Mouse (Mus musculus) small intestine, adult 2 months (tissue): ENCODE data around the gene Mecom. TPM values are rescaled to one million over a fixed set of nuclear protein-coding genes. Genes with fewer than 3 reads are reported as not detected.

Source experiments
- H3K27ac ChIP-seq: fragments of 200-500 bp; 2 replicates; pipeline ENCODE4 v1.5.1; 2012; ENCODE audit warnings: low read depth, low read length, control low read depth, inconsistent platforms; ENCODE audit not compliant: insufficient read depth
- H3K27me3 ChIP-seq: fragments of 200-500 bp; 2 replicates; pipeline ENCODE4 v1.6.1; 2012; ENCODE audit warnings: mild to moderate bottlenecking, moderate library complexity, low read length, inconsistent platforms; ENCODE audit not compliant: control insufficient read depth, insufficient read depth
- H3K36me3 ChIP-seq: fragments of 200-500 bp; 2 replicates; pipeline ENCODE4 v1.6.1; 2012; ENCODE audit warnings: mild to moderate bottlenecking, low read length, control low read depth, inconsistent platforms; ENCODE audit not compliant: control insufficient read depth, insufficient read depth
- H3K4me1 ChIP-seq: fragments of 200-500 bp; 2 replicates; pipeline ENCODE4 v1.6.1; 2012; ENCODE audit warnings: low read length, inconsistent platforms, mixed read lengths; ENCODE audit not compliant: control insufficient read depth, insufficient read depth, insufficient read length
- H3K4me3 ChIP-seq: fragments of 200-500 bp; 2 replicates; pipeline ENCODE4 v1.5.1; 2012; ENCODE audit warnings: low read depth, mild to moderate bottlenecking, control low read depth, inconsistent platforms, low read length, moderate library complexity
- CTCF ChIP-seq: fragments of 200-500 bp; IDR thresholded peaks from 2 replicates; pipeline ENCODE4 v1.5.1; 2012; ENCODE audit warnings: low read depth, mild to moderate bottlenecking, control low read depth, inconsistent platforms, low read length, moderate library complexity, mixed read lengths; ENCODE audit not compliant: insufficient replicate concordance, insufficient read length; ENCODE audit errors: extremely low read depth
- POLR2A ChIP-seq: fragments of 200-500 bp; IDR thresholded peaks from 2 replicates; pipeline ENCODE4 v1.6.1; 2012; ENCODE audit warnings: low read depth, mild to moderate bottlenecking, control low read depth, inconsistent platforms, low read length, moderate library complexity
- WGBS: fragments of 180-500 bp; shearing (Covaris S2); methylation state at CpG from one replicate; pipeline ENCODE4 v1.1.7; 2018; 5-methylcytosine and 5-hydroxymethylcytosine counted together
- polyA plus RNA-seq: library from polyadenylated mRNA; depleted of rRNA; stranded (reverse); fragments of >200 nt; gene quantifications from 2 replicates; pipeline ENCODE4 v1.2.3, GENCODE M21; 2012

The Mecom gene
- polyA plus RNA-seq, 1 experiment, result 2.8 TPM

DNA sequence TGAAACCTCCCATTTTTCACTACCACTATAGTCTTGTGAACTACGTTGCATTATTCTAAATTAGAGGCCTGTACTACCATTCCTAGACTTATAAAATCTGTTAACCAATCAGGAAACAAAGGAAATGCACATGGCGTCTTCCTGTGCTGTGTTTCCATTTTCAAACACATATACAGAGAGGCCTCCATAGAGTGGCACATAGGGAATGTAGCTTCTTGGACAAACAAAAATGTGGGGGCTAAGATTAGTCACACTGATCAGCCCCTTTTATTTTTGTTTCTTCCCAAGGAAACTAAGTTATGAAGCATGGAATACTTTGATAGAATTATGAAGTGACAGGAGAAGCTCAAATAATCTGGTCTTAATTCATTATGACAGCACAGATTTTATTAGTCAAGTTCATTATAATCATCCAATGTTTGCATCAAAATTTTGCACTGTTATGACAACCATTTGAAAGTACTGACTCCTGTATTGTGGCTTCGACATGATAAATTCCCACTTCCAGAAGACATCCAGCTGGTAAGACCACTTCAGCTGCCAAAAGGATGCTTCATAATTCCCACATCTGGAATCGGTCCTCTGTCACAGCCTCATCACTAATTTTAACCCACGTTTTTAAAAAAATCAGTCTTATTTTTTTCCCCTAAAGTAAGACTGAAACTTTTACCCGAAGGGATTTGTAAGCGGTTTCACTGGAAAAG is 429.1 kb downstream of the Mecom start:
- 84% methylated on average over 7 of the region's 7 CpGs for WGBS

DNA sequence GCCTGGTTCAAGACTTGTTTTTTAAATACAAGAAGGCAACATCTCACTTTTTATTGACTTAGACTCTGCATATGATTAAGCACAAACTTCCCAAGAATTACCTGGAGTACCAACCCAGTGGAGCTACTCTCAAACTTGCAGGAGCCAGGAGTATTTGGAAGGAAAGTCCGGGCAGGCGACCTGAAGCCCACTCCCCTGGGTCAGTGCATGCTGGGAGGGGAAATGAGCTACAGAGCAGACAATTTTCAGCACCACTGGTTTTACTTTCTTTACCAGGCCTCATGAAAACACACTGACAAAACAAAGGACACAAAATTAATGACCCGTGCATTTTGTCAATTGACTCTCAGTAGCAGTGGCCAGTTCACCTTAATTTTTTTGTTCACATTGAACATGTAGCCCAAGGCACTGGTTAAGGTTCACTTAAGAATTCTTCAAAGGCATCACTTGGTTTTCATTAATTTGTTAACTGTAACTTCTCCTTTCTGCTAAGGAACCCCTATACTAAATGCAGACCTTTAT is 434.5 kb downstream of the Mecom start:
- no peaks in the 10 kb centered on the region for H3K4me1 ChIP-seq
- no peaks in the 10 kb centered on the region for H3K36me3 ChIP-seq
- no peaks in the 10 kb centered on the region for H3K27me3 ChIP-seq
- WGBS, result 83% methylated on average over 3 of the region's 3 CpGs
- TF ChIP-seq CTCF (no peak), POLR2A (no peak)
- H3K4me3 ChIP-seq, result no peak overlapping the region
- no peak overlapping the region for H3K27ac ChIP-seq

More for the DNA sequence above, 429.1 kb downstream of the Mecom start:
- no peak overlapping the region for H3K4me3 ChIP-seq
- no peaks in the 10 kb centered on the region for H3K27me3 ChIP-seq
- TF ChIP-seq CTCF (no peak), POLR2A (no peak)
- H3K4me1 ChIP-seq, result peaks cover 3% of the 10 kb centered on the region; the same call in 1 of the 2 replicates
- no peaks in the 10 kb centered on the region for H3K36me3 ChIP-seq
- H3K27ac ChIP-seq, result no peak overlapping the region

DNA sequence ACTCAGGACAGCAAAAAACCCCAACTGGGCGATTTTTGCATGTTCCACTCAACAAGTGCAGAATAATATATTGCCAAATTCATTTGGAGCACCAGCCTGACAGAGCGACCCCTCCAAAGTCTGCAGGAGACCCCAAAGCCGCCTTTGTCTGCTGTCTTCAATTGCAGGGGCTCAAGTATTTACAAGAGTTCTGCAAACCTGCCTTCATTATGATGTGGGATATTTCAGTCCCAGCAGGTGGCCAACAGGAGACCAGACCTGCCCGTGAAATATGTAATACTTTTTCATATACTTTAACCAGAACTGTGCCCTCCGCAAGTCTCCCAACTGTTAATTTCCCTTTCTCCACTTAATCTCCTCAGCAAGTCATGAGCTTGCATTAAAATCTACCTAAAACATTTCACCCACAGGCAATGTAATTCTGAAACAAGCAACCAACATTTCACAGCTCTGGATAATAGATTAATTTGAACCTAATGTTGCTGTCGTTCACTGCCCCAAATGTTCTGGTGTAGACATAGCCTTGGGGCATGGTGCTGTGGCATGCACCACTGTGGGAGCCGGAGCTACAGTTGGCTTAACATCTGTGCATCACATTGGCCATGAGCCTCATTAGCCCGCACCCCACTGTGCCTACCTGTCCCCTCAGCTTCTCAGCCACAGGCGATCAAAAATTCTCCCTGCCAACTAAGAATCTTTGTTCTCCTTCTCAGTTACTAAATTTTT is 439.7 kb downstream of the Mecom start:
- no peaks in the 10 kb centered on the region for H3K27me3 ChIP-seq
- no peak overlapping the region for H3K4me3 ChIP-seq
- H3K4me1 ChIP-seq, result no peaks in the 10 kb centered on the region
- no peak for TF ChIP-seq CTCF
- TF ChIP-seq POLR2A, result no peak
- no peaks in the 10 kb centered on the region for H3K36me3 ChIP-seq
- 91% methylated on average over 9 of the region's 9 CpGs for WGBS
- H3K27ac ChIP-seq, result no peak overlapping the region

DNA sequence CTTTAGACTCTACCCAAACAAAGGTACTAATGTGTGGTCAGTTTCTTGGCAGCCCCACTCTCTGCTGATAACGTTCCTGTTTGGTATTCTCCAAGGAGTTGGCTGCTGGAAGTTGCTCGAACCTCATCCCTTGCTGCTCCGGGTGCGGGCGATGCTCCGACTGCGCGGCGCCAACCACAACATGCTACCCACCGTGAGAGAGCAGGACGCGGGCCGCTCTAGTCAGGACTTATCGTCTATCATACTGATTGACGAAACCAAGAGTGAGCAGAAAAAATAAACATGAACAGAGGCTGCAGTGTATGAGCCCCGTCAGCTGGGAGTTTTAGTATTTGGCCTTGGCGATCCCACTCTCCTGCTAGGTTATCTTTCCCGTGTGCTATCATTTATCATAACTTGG is 441.3 kb downstream of the Mecom start:
- no peak overlapping the region for H3K4me3 ChIP-seq
- TF ChIP-seq POLR2A, result no peak
- no peak for TF ChIP-seq CTCF
- H3K4me1 ChIP-seq, result no peaks in the 10 kb centered on the region
- H3K36me3 ChIP-seq, result no peaks in the 10 kb centered on the region
- H3K27ac ChIP-seq, result no peak overlapping the region
- 75% methylated on average over 18 of the region's 18 CpGs for WGBS
- no peaks in the 10 kb centered on the region for H3K27me3 ChIP-seq

DNA sequence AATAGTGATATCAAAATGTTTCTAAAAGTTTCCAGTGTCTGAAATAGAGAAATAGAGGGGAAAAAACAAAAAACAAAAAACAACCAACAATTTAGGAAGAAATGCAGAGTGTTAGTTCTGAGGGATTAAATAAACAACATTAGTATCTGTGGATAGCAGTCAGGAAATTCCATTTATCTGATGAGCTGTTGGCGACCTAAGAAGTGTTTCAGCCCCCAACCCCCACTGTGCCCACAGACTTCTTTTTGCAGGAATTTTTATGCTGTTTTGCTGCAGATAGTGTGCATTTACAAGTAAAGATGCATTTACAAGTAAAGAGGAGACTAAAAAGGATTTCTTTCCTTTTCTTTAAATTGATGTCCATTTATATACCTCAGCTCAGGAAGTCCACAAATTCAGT is 441.9 kb downstream of the Mecom start:
- TF ChIP-seq CTCF, result no peak
- TF ChIP-seq POLR2A, result no peak
- Histone ChIP-seq H3K27me3 (no peaks in the 10 kb centered on the region), H3K4me3 (no peak overlapping the region), H3K27ac (no peak overlapping the region), H3K4me1 (no peaks in the 10 kb centered on the region), H3K36me3 (no peaks in the 10 kb centered on the region)
- WGBS, result 60% methylated on average over 1 of the region's 1 CpGs

DNA sequence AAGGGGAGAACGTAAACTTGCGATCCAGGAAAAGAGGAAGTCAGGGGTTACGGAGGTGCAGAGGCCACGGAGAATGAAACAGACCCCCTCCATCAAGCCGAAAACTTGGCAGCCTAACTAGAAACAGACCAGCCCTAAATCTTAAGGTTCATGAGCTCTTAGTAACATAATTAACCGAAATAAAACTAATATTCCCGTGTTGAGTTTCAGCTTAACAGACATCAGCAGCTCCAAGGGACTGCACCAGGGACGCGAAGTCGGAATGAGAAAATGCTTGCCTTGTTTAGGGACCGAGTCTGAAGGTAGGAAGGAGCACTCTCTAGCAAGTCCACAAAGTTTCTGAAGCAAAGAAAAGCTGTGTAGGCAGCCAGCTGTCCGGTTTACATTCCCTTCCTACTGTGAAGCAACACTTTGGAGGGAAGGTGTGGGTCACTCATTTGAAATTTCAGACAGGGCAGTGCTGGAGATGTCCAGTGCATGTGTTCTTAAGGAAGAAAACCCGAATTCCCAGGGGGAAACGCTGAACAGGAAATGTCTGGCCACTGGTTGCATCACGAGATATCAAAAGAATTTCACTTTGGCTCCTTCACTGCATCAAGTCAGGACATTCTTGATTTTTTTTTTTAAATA is 442.5 kb downstream of the Mecom start:
- Histone ChIP-seq H3K27me3 (no peaks in the 10 kb centered on the region), H3K4me1 (no peaks in the 10 kb centered on the region), H3K27ac (no peak overlapping the region), H3K4me3 (no peak overlapping the region; the same call in 1 of the 2 replicates), H3K36me3 (no peaks in the 10 kb centered on the region)
- TF ChIP-seq POLR2A (no peak), CTCF (no peak)
- WGBS, result 60% methylated on average over 15 of the region's 15 CpGs

DNA sequence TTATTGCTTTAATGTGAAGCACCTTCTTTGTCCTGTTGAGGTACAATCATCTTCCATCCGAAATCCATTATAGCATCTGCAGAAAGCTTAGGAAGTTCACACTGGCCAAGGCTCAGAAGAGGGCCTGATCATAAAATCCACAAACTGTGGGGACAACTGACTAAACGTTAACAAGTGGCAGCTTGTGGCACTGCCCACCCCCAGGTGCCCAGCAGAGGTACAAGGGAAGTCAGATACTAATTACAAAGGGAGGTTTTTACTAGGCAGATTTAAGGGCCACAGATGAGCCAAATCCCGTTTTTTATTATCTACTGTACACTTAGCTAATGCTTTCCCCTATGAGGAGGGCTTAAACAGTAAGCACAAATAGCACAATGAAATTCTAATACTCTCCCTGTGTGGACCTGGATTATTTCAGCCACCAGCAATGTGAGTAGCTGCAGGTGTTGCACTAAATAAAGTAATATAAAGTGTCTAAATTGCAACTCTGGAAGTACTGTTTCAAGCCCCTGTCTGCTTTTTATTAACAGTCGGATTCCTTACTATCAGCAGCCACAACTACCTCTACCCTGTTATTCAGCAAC is 443.2 kb downstream of the Mecom start:
- TF ChIP-seq POLR2A, result no peak
- TF ChIP-seq CTCF, result no peak
- Histone ChIP-seq H3K4me3 (no peak overlapping the region), H3K27me3 (no peaks in the 10 kb centered on the region), H3K27ac (no peak overlapping the region), H3K36me3 (no peaks in the 10 kb centered on the region), H3K4me1 (no peaks in the 10 kb centered on the region)
- WGBS, result 56% methylated on average over 4 of the region's 4 CpGs
